Mouse (Mus musculus): Measurements from ENCODE around the gene Cldn24. TPM values are rescaled to one million over a fixed set of nuclear protein-coding genes. Genes with fewer than 3 reads are reported as not detected.
"Not testable (repeated sequence)": the region's sequence is repeated elsewhere in the genome, so short reads cannot be mapped to it uniquely, and the experiment has no call there.

The Cldn24 gene
- polyA plus RNA-seq, 1 experiment = not detected

DNA sequence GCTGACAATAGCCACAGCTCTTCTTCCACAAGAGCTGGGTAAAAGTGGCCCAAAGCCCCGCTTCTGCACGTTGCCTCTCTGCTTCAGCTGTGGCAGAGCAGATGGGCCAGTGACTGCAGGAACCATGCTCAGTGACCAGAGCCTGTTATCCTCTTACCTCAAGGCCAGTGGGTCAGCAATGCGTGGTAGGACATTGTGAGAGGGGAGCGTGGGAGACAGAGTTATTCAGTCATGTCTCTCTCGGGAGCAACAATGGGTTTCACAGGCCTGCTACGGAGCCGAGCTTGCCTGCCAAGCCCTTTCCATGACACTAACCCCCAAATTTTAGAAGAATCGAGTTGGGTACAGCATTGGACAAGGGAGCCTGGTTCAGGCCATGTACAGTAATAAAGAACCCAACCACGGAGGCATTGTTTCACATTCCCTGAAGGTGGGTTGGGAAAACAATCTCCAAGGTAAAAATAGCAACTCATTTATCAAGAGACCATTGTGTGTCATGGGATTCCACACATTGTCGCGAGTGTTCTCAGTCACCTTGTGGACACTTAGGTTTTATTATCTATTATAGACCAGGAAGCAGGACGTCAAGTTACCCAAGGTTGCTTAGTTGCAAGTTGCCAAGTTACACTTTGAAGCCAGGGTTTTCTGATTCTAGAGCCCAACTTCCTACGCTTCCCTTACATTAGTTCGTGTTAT, 11.8 kb upstream of the Cldn24 start:
- Histone ChIP-seq H3K4me1 (ENCODE audit: control insufficient read depth, insufficient read depth, insufficient read length) (no peaks in the 10 kb centered on the region), H3K4me3 (ENCODE audit: extremely low read depth, insufficient read depth, insufficient read length) (no peak overlapping the region), H3K36me3 (ENCODE audit: control insufficient read depth, insufficient read depth, low read length) (no peaks in the 10 kb centered on the region), H3K27ac (ENCODE audit: insufficient read depth, low read length) (no peak overlapping the region), H3K27me3 (ENCODE audit: control insufficient read depth, insufficient read depth, low read length) (no peaks in the 10 kb centered on the region)
- 87% methylated on average over 14 of the region's 14 CpGs for WGBS
- no peak for DNase-seq (ENCODE audit: low read depth in 1 of 2, low spot score in 2 of 2)
- TF ChIP-seq CTCF (IDR thresholded peaks at IDR 0.05; ENCODE audit: extremely low read depth, insufficient read depth, insufficient read length, insufficient replicate concordance) = no peak
- no peak for TF ChIP-seq POLR2A (IDR thresholded peaks at IDR 0.05; ENCODE audit: low read depth, low read length)

DNA sequence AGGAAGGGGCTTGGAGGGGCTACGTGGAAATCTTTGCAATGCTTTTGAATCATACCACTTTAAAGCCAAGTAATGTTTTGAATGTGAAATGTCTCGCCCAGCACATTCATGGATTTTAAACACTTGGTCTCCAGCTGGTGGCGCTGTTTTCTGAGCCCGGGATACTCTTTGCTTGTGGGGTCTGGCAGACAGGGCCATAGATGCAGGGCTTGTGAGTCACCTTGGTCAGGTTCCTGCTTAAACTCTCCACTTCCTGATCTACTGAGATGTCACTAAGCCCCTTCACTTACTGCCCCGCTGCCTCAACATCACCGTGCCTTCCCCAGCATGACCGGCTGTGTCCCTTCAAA, 11.3 kb upstream of the Cldn24 start:
- Histone ChIP-seq H3K4me1 (ENCODE audit: control insufficient read depth, insufficient read depth, insufficient read length) (no peaks in the 10 kb centered on the region), H3K27ac (ENCODE audit: insufficient read depth, low read length) (no peak overlapping the region), H3K4me3 (ENCODE audit: extremely low read depth, insufficient read depth, insufficient read length) (no peak overlapping the region), H3K27me3 (ENCODE audit: control insufficient read depth, insufficient read depth, low read length) (no peaks in the 10 kb centered on the region), H3K36me3 (ENCODE audit: control insufficient read depth, insufficient read depth, low read length) (no peaks in the 10 kb centered on the region)
- TF ChIP-seq CTCF (IDR thresholded peaks at IDR 0.05; ENCODE audit: extremely low read depth, insufficient read depth, insufficient read length, insufficient replicate concordance) (no peak), POLR2A (IDR thresholded peaks at IDR 0.05; ENCODE audit: low read depth, low read length) (no peak)
- DNase-seq (ENCODE audit: low read depth in 1 of 2, low spot score in 2 of 2) = no peak
- 87% methylated on average over 7 of the region's 7 CpGs for WGBS

DNA sequence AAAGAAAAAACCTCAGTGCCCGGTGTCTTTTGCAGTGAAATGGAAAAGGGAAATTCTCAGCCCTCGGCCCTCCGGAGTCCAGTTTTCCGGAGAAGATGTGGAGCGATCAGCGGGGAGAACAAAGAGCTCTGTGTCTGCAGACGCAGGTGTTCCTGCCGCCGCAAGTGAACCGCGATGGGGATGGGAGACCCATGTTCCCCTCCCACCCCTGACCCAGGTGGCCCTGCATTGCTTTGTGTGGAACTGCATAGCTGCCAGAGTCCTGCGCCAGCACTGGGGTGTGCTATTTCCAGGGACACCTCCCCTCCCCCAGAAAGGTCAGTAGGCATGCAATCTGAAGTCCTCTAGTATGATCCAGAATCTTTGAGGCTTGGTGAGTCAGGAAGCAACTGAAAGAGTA, 10.7 kb upstream of the Cldn24 start:
- Histone ChIP-seq H3K27ac (ENCODE audit: insufficient read depth, low read length) (no peak overlapping the region), H3K4me3 (ENCODE audit: extremely low read depth, insufficient read depth, insufficient read length) (no peak overlapping the region), H3K4me1 (ENCODE audit: control insufficient read depth, insufficient read depth, insufficient read length) (no peaks in the 10 kb centered on the region), H3K27me3 (ENCODE audit: control insufficient read depth, insufficient read depth, low read length) (no peaks in the 10 kb centered on the region), H3K36me3 (ENCODE audit: control insufficient read depth, insufficient read depth, low read length) (no peaks in the 10 kb centered on the region)
- 91% methylated on average over 12 of the region's 12 CpGs for WGBS
- no peak for DNase-seq (ENCODE audit: low read depth in 1 of 2, low spot score in 2 of 2)
- no peak for TF ChIP-seq POLR2A (IDR thresholded peaks at IDR 0.05; ENCODE audit: low read depth, low read length)
- TF ChIP-seq CTCF (IDR thresholded peaks at IDR 0.05; ENCODE audit: extremely low read depth, insufficient read depth, insufficient read length, insufficient replicate concordance) = no peak

DNA sequence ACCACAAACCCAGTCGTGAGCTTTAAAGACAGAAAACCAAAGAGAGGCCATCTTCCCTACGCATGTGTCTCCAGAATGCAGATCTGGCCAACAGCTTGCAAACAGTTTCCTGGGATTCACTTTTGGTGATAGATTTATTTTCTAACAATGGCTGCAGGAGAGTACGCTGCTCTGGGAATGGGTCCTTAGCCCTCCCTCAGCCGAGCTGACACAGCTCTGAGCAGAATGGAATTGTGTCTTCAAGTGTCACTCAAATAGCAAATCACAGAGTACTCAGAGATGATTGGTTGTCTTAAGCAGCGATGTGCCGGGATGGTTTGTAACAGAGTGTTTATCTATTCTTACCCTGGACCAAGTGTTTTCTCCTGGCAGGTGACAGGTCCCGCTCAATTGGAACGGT, 2.9 kb upstream of the Cldn24 start:
- no peak for TF ChIP-seq CTCF (IDR thresholded peaks at IDR 0.05; ENCODE audit: extremely low read depth, insufficient read depth, insufficient read length, insufficient replicate concordance)
- no peak for TF ChIP-seq POLR2A (IDR thresholded peaks at IDR 0.05; ENCODE audit: low read depth, low read length)
- no peak overlapping the region for H3K4me3 ChIP-seq (ENCODE audit: extremely low read depth, insufficient read depth, insufficient read length)
- no peaks in the 10 kb centered on the region for H3K27me3 ChIP-seq (ENCODE audit: control insufficient read depth, insufficient read depth, low read length)
- no peaks in the 10 kb centered on the region for H3K36me3 ChIP-seq (ENCODE audit: control insufficient read depth, insufficient read depth, low read length)
- DNase-seq (ENCODE audit: low read depth in 1 of 2, low spot score in 2 of 2) = no peak
- no peak overlapping the region for H3K27ac ChIP-seq (ENCODE audit: insufficient read depth, low read length)
- H3K4me1 ChIP-seq (ENCODE audit: control insufficient read depth, insufficient read depth, insufficient read length) = no peaks in the 10 kb centered on the region
- 92% methylated on average over 8 of the region's 8 CpGs for WGBS

DNA sequence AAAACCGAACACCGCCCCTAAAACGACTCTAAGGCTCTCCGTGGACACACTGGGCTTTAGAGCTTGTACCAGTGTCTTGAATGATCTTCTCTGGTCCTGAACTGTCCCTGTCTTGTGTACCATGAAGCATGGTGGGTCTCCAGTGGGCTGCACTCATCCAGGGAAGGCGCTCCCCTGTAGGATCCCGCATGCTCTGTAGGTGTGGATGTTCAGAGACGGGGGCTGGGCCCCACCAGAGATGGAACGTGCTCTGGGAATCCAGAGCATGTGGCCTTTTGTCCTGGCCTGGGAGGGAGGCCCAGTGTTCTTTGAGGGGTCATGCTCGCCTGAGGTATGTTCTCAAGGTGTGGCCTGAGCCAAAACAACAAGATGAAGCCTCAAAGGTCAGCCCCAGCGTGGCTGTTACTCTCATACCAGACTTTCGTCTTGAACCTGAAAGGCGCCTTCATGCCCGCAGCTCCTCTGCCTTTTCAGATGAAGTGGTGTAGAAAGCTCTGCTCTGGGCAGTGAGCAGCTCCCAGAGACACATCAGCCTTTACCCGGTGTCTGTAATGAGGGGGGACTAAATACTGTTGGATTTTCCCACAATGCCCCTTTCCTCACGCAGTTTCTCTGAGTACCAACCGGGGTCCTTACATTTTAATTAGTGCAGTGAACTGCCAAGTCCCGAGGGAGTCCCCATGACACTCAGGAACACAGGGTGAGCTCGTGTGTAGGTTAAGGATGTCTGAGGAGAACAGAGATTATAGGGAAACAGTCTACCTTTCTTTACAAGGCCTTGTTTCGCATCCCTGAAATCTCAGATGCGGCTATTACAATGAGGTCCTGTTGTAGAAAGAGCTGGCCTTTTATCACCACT, 800 bp upstream of the Cldn24 start:
- TF ChIP-seq CTCF (IDR thresholded peaks at IDR 0.05; ENCODE audit: extremely low read depth, insufficient read depth, insufficient read length, insufficient replicate concordance) (no peak), POLR2A (IDR thresholded peaks at IDR 0.05; ENCODE audit: low read depth, low read length) (no peak)
- WGBS = 90% methylated on average over 20 of the region's 20 CpGs
- Histone ChIP-seq H3K27ac (ENCODE audit: insufficient read depth, low read length) (no peak overlapping the region), H3K4me3 (ENCODE audit: extremely low read depth, insufficient read depth, insufficient read length) (no peak overlapping the region), H3K36me3 (ENCODE audit: control insufficient read depth, insufficient read depth, low read length) (no peaks in the 10 kb centered on the region), H3K4me1 (ENCODE audit: control insufficient read depth, insufficient read depth, insufficient read length) (no peaks in the 10 kb centered on the region), H3K27me3 (ENCODE audit: control insufficient read depth, insufficient read depth, low read length) (no peaks in the 10 kb centered on the region)
- DNase-seq (ENCODE audit: low read depth in 1 of 2, low spot score in 2 of 2) = no peak

DNA sequence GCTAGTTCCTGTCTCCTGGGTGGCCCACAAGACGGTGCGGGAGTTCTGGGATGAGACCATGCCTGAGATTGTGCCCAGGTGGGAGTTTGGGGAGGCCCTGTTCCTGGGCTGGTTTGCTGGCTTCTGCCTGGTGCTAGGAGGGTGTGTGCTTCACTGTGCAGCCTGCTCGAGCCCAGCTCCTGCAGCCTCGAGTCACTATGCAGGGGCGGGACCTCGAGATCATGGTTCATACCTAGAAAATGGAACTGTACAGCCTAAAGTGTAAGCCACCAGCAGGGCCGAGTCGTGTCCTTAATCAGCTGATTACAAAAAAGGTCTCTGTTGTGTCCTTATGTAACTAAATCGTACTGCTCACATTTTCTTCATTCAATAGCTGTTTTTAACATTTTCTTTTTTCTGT, 598 bp downstream of the Cldn24 start:
- H3K4me3 ChIP-seq (ENCODE audit: extremely low read depth, insufficient read depth, insufficient read length); H3K27me3 ChIP-seq (ENCODE audit: control insufficient read depth, insufficient read depth, low read length); H3K27ac ChIP-seq (ENCODE audit: insufficient read depth, low read length); H3K36me3 ChIP-seq (ENCODE audit: control insufficient read depth, insufficient read depth, low read length); H3K4me1 ChIP-seq (ENCODE audit: control insufficient read depth, insufficient read depth, insufficient read length); DNase-seq (ENCODE audit: low read depth in 1 of 2, low spot score in 2 of 2): not testable (repeated sequence)
- WGBS = 71% methylated on average over 7 of the region's 9 CpGs

DNA sequence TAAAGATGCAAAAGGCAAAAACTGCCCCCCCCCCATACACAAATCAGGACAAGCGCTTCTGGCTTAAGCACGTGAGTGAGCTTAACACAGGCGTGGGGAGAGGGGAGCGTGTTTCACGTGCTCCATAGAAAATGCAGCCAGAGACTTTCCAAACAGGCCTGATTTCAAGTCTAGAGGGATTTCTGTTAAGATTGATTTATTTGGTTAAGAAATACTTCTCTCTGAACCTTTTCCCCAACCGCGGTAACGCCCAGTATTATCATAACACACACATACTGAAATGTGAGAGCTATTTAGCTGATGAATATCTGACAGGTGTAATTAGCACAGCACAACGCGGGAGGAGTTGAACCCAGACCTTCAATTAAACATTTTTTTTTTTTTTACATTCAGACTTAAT, 1.8 kb downstream of the Cldn24 start:
- H3K27me3 ChIP-seq (ENCODE audit: control insufficient read depth, insufficient read depth, low read length) = no peaks in the 10 kb centered on the region
- no peak for DNase-seq (ENCODE audit: low read depth in 1 of 2, low spot score in 2 of 2)
- H3K4me1 ChIP-seq (ENCODE audit: control insufficient read depth, insufficient read depth, insufficient read length) = no peaks in the 10 kb centered on the region
- no peaks in the 10 kb centered on the region for H3K36me3 ChIP-seq (ENCODE audit: control insufficient read depth, insufficient read depth, low read length)
- TF ChIP-seq POLR2A (IDR thresholded peaks at IDR 0.05; ENCODE audit: low read depth, low read length) (no peak), CTCF (IDR thresholded peaks at IDR 0.05; ENCODE audit: extremely low read depth, insufficient read depth, insufficient read length, insufficient replicate concordance) (no peak)
- 92% methylated on average over 10 of the region's 10 CpGs for WGBS
- no peak overlapping the region for H3K27ac ChIP-seq (ENCODE audit: insufficient read depth, low read length)
- no peak overlapping the region for H3K4me3 ChIP-seq (ENCODE audit: extremely low read depth, insufficient read depth, insufficient read length)

Measured in spleen, adult 2 months (tissue).